Mouse (Mus musculus) mouse trophoblast stem cell (cell line): Measurements from ENCODE around the gene Hspa8.

ENCODE experiments used
- in situ Hi-C, 2 experiments: fragments of 300-500 bp; cut with MseI, MboI; formaldehyde crosslinking; loops; 2 replicates in 1 of 2; 3 replicates in 1 of 2; pipeline ENCODE4 v1.15.1; 2025

Hspa8 gene

GRCm38 (mm10) chr9:40808907-40809280 is 8.1 kb downstream of the Hspa8 start:
- in situ Hi-C loops, result no loop called here

- in situ Hi-C loops, result no loop called here
Measured at GRCm38 (mm10) chr9:40811860-40812259, 11.1 kb downstream of the Hspa8 start.

GRCm38 (mm10) chr9:40814060-40814459 is 13.3 kb downstream of the Hspa8 start:
- in situ Hi-C loops, result no loop called here

GRCm38 (mm10) chr9:40817325-40818028 is 16.7 kb downstream of the Hspa8 start:
- in situ Hi-C loops, result no loop called here

GRCm38 (mm10) chr9:40825601-40826000 is 24.8 kb downstream of the Hspa8 start:
- in situ Hi-C loops, result loop anchor here in 1 of 2 experiments (25.0 kb wide), 1 partner anchor 362 kb away; no protein-coding TSS in a partner anchor

- in situ Hi-C loops, result loop anchor here in 1 of 2 experiments (25.0 kb wide), 1 partner anchor 360 kb away; no protein-coding TSS in a partner anchor
Measured at GRCm38 (mm10) chr9:40827366-40827765, 26.6 kb downstream of the Hspa8 start.

- in situ Hi-C loops, result loop anchor here (5.0 to 25.0 kb wide), 3 partner anchors 148 to 360 kb away; no protein-coding TSS in a partner anchor
Measured at GRCm38 (mm10) chr9:40834569-40834968, 33.8 kb downstream of the Hspa8 start.

GRCm38 (mm10) chr9:40836681-40837080 is 35.9 kb downstream of the Hspa8 start:
- in situ Hi-C loops, result loop anchor here (10.0 to 25.0 kb wide), 2 partner anchors 351 to 358 kb away; no protein-coding TSS in a partner anchor

- in situ Hi-C loops, result loop anchor here (10.0 to 25.0 kb wide), 2 partner anchors 348 to 355 kb away; no protein-coding TSS in a partner anchor
Measured at GRCm38 (mm10) chr9:40839662-40840061, 38.9 kb downstream of the Hspa8 start.

- in situ Hi-C loops, result no loop called here
Measured at GRCm38 (mm10) chr9:40851515-40851914, 50.7 kb downstream of the Hspa8 start.

GRCm38 (mm10) chr9:40858461-40859160 is 57.8 kb downstream of the Hspa8 start:
- in situ Hi-C loops, result no loop called here

GRCm38 (mm10) chr9:40859196-40859595 is 58.4 kb downstream of the Hspa8 start:
- in situ Hi-C loops, result no loop called here
